Mouse (Mus musculus): ENCODE results near the gene Zfp459.
"Not testable (repeated sequence)": the region's sequence is repeated elsewhere in the genome, so short reads cannot be mapped to it uniquely, and the experiment has no call there.

Zfp459 gene

DNA sequence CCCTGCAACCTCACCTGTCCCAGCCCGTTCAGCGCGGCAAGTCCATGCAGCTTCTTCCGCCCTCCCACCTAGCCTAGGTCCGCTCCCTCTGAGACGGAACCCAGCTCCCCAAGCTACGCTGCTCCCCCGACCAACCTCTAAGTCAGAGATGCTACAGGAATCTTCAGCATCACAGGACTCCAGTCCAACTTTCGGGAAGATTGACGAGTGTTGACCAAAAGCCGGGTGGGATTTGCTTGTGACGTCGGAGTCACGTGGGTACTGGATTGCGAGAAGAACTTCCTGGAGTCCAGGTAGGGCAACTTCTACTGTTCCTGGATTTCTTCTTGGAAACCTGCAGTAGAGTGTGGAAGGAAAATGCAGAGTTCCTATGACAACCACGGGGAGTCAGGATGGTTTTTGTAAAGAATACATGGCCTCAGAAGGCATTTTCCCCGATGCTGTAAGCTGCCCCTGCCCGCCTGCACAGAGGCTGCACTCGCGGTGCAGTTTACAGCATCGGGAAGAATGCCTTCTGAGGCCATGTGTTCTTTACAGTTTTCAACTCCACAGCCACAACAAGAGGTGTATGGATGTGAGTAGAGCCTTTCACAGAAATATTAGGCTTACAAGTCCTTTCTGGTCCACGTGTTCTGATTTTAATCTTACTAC, at the start of gene Zfp459:
Zfp459 (minus strand) TSS at position 212 of the 651 bp plus-strand sequence.
- peak; percentile 15 to 51 for DNase-seq (ENCODE audit: low spot score in 2 of 2)

- DNase-seq (ENCODE audit: low spot score in 2 of 2), result no peak
These were observed 48.1 kb upstream of the Zfp459 start for GRCm38 (mm10) chr13:67469274-67469673.

- not testable (repeated sequence) for DNase-seq (ENCODE audit: low spot score in 2 of 2)
These were observed 42.4 kb upstream of the Zfp459 start for GRCm38 (mm10) chr13:67463506-67464185.

DNA sequence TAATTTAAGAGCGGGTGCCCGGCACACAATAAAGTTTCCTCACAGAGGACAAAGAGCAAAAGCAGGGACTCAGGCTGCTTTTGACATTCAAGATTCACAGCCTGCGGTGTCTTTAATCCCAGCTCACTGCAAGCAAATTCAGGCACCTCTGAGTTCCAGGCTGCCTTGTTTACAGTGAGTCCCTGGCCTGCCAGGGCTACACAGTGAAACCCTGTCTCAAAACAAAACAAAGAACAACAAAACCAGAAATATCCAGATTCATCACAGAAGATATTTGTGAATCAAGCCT, 30.7 kb upstream of the Zfp459 start:
- no peak for DNase-seq (ENCODE audit: low spot score in 2 of 2)

- DNase-seq (ENCODE audit: low spot score in 2 of 2), result peak; percentile 88 to 96
These were observed 30.2 kb upstream of the Zfp459 start, which contains the start of gene Zfp874a for GRCm38 (mm10) chr13:67451172-67452020. Gene Zfp874a, minus strand, starts transcription at chr13:67451624.

- not testable (repeated sequence) for DNase-seq (ENCODE audit: low spot score in 2 of 2)
These were observed 15.9 kb upstream of the Zfp459 start for GRCm38 (mm10) chr13:67437095-67437494.

GRCm38 (mm10) chr13:67428116-67428515, 6.9 kb upstream of the Zfp459 start:
- DNase-seq (ENCODE audit: low spot score in 2 of 2), result no peak

DNA sequence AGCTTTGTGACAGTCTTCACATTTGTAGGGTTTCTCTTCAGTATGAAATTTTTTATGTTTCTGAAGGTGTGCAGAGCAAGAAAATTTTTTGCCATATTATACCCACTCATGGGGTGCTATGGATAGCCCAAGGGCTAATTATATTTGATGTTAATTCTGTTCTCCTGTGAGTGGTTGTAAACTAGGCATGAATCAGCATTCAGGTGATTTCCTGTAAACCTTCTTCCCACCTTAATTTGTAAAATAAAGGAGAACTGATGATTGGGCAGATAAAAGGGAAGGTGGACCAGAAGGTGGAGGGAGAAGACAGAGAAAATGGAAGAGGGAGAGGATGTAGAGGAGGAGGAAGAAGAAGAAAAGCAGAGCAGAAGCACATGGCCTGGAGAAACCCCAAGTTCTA, 4.5 kb upstream of the Zfp459 start:
- not testable (repeated sequence) for DNase-seq (ENCODE audit: low spot score in 2 of 2)

DNA sequence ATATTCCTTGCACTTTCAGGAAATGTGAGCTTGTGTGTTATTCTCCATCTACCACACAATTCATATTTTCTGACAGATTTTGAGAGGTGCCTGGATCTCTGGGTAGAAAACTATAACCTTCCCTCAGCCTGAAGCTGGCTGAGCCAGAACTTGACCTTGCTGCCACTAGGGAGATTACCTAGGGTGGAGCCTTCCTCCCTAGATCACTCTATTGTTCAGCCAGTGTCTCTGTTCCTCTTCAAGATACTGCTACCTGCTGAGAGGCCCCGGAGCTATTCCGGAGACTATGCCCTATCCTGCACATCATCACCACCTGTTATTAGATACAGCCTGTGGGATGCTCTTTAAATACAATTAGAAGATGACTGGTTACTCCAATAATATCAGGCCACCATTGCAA, 1.3 kb upstream of the Zfp459 start:
- not testable (repeated sequence) for DNase-seq (ENCODE audit: low spot score in 2 of 2)

DNA sequence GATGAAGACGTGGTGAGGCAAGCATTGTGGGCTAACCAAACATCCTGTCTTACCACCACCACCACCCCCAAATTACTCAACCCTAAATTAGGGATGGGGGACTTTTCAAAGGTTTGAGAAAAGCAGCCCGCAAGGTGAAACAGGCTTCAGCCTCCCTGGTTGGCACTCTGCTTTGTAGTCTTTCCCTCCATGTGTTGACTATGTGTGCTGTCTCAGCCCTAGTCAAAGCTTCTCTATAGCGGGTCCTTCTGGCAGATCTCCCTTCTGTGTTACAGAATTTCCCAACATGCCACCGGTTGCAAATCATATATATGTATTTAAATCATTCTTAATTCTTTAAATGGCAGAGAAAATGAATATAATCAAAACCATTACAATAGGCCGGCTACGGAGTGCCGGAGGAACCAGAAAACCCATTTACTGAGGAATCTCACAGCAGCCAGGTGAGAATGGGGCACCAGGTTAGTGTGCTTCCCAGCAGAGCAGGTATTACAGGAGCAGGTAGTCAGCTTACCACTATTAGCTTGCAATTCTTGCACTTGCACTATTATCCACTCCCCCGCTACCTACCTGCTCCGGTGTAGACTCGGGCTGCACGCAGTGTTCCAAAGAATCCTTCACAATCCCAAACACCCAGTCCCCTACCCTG, 536 bp downstream of the Zfp459 start:
- peak in 1 of 2 experiments; percentile 5 for DNase-seq (ENCODE audit: low spot score in 2 of 2)

DNA sequence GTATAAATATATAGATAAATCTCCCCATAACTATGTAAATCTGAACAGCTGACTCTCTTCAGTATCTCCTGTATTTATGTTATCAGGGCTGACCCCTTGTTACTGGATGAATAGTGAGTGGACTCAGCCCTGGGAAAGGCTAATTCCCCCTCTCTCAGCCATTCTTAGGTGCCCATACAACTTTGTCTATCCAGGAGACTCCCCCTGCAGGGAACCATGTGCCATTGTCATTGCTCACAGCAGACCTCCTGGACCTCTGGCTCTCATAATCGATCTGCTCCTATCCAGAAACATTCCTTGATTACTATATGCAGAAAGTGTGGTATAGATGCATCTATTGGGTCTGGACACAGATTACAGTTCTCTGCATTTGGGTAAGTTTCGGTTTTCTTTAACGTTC, 4.4 kb downstream of the Zfp459 start:
- DNase-seq (ENCODE audit: low spot score in 2 of 2), result no peak

DNA sequence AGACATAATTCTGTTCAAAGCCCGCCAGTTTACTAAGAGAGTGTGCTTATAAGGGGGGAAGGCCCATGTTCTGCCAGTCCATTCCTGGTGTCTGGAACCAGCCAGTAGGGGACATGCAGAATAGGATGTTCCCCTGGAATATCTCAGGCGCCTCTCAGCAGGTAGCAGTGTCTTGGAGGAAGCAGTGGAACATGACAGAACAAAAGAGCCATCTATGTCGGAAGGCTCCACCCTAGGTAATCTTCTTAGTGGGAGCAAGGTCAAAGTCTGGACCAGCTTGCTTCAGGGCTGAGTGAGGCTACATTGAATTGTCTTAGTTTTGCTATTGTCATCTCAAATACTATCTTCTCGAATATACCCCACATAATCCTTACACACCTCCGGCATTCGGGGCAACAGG, 5.5 kb downstream of the Zfp459 start:
- no peak for DNase-seq (ENCODE audit: low spot score in 2 of 2)

DNA sequence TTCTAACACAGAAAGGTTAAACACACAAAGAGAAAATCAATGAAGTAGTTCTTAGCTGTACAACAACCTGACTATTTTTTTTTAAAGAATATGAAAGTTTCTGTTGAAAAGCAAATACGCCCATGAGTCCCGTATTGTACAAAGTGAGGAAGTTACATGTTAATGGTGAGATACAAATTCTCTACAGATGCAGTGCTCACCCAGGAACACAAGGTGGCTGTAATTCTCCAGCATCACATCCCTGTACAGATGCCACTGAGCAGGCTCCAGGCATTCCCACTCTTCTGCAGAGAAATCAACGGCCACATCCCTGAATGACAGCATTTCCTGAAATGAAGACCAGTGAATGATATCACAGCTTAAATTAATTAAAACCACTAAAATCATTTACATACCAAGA, 7.6 kb downstream of the Zfp459 start:
- DNase-seq (ENCODE audit: low spot score in 2 of 2), result peak in 1 of 2 experiments; percentile 11

DNA sequence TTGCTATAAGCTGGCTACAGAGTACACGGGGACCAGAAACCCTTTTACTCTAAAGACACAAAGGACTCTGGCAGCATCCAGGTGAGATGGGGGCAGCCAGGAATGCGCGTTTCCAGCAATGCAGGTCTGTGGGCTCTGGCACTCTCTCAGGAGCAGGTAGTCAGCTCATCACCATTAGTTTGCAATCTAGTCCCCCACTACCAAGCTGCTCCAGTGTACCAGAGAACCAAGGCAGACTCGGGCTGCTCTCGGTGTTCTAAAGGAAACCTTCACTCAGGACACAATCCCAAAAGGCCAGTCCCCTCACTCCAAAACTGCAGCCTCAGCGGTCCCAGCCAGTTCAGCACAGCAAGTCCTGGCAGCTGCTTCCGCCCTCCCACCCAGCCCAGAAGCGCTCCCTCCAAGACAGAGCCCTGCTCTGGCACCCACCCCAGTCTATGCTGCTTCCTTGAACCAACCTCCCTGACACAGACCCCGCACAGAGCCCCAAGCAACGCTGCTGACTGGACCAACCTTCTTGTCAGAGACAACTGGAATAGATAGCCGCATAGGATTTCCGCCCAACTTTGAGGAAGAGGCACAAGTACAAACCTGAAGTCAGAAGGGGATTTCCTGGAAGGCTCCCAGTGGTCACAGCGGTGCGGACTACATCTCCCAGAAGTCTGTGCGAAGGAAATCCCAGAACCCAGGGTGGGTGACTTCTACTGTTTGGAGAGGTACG, 21.9 kb downstream of the Zfp459 start, which contains the start of gene Zfp429:
Zfp429 (minus strand) TSS at position 637 of the 721 bp plus-strand sequence.
- DNase-seq (ENCODE audit: low spot score in 2 of 2), result peak; percentile 72 to 79

DNA sequence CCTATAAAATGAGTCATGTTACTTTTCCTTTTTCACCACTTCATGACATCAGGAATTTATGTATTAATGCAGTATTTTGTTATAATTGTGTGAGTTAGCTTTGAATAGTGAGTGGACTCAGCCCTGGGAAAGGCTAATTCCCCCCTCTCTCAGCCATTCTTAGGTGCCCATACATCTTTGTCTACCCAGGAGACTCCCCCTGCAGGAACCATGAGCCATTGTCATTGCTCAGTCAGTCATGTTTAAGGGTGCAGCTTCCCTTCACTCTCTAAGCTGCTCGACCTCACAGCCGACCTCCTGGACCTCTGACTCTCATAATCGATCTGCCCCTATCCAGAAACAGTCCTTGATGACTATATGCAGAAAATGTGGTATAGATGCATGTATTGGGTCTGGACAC, 45.0 kb downstream of the Zfp459 start:
- not testable (repeated sequence) for DNase-seq (ENCODE audit: low spot score in 2 of 2)

GRCm38 (mm10) chr13:67375050-67375911, 45.9 kb downstream of the Zfp459 start, which contains the start of the genes Gm28041 and Zfp456:
Gene Gm28041, minus strand, starts transcription at chr13:67375733.
Gene Zfp456, minus strand, starts transcription at chr13:67375810.
- DNase-seq (ENCODE audit: low spot score in 2 of 2), result peak; percentile 44 to 63

- peak; percentile 91 to 96 for DNase-seq (ENCODE audit: low spot score in 2 of 2)
These were observed 61.0 kb downstream of the Zfp459 start, which contains the start of the genes Gm28044 and Zfp953 for GRCm38 (mm10) chr13:67360131-67360744. Gene Gm28044, minus strand, starts transcription at chr13:67360536. Gene Zfp953, minus strand, starts transcription at chr13:67360605.
